Mouse (Mus musculus) heart, postnatal 0 days (tissue): ENCODE data around the gene Pold2.

Source experiments
- CTCF ChIP-seq: IDR thresholded peaks from 2 replicates; pipeline ENCODE4 v1.5.1; 2016; ENCODE audit warnings: antibody characterized with exemption, control low read depth, low read depth
- EP300 ChIP-seq: IDR thresholded peaks from 2 replicates; pipeline ENCODE4 v1.6.1; 2016; ENCODE audit warnings: antibody characterized with exemption, low read depth

DNA sequence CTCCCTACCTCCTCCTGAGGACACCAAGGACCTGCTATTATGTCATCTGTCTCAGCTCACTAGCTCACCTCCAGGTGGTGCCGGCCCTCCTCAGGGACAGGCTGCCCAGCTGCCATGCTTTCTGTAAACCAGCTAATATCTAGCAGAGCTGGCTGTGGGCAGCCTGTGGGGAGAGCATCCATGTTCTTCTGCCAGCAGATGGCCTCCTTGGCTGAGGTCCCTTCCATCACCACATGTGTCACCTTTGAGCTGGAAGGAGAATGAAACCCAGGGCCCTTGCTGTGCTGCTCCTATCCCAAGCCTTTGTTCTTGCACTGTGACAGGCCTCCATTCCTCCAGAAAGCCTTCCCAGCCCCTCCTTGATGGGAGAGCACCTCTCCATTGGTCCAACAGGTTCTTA lies 42.0 kb downstream of the Pold2 start:
- peak; percentile 41; the same call in 1 of the 2 replicates for TF ChIP-seq CTCF
- TF ChIP-seq EP300 = no peak
